ENCODE assay signal across 8 mouse cellular contexts in genomic region chrX:103481243-103482096, GRCm38 (mm10). TPM values are rescaled to one million over a fixed set of nuclear protein-coding genes. Genes with fewer than 3 reads are reported as not detected.
DNase-seq lines count a peak whose midpoint lies in the region; ATAC-seq and TF ChIP-seq lines count a peak whose summit lies in the region.

No protein-coding gene starts in this region.

- H3K36me3 ChIP-seq in kidney, embryonic 15.5 days, result no peaks in the 10 kb centered on the region
- H3K36me3 ChIP-seq in forebrain, embryonic 12.5 days (replicated peaks), result no peaks in the 10 kb centered on the region
- H3K36me3 ChIP-seq in hindbrain, embryonic 16.5 days (ENCODE audit: control insufficient read depth, insufficient read depth, low read length), result no peaks in the 10 kb centered on the region
- H3K36me3 ChIP-seq in lung, postnatal 0 days (ENCODE audit: insufficient read depth, low read length), result no peaks in the 10 kb centered on the region

- WGBS in kidney, embryonic 15.5 days, result 67% methylated on average over 32 of the region's 32 CpGs
- WGBS in forebrain, embryonic 12.5 days, result 72% methylated on average over 32 of the region's 32 CpGs
- WGBS in hindbrain, embryonic 16.5 days, result 73% methylated on average over 31 of the region's 32 CpGs
- WGBS in lung, postnatal 0 days, result 76% methylated on average over 32 of the region's 32 CpGs

- peak; percentile 68 for ATAC-seq in kidney, embryonic 15.5 days (replicated peaks; ENCODE audit: low FRiP score)
- ATAC-seq in forebrain, embryonic 12.5 days (ENCODE audit: low FRiP score), result peak; percentile 84
- peak; percentile 88 for ATAC-seq in hindbrain, embryonic 16.5 days
- ATAC-seq in lung, postnatal 0 days, result peak; percentile 74
- ATAC-seq in megakaryocyte progenitor cell, adult 5-6 weeks (replicated peaks; ENCODE audit: poor library complexity), result no peak

- peak overlapping the region; percentile 83 for H3K27ac ChIP-seq in kidney, embryonic 15.5 days
- peak overlapping the region; percentile 81 for H3K27ac ChIP-seq in forebrain, embryonic 12.5 days
- peak overlapping the region; percentile 71 for H3K27ac ChIP-seq in hindbrain, embryonic 16.5 days (ENCODE audit: low read depth, low read length)
- peak overlapping the region; percentile 71 for H3K27ac ChIP-seq in lung, postnatal 0 days (ENCODE audit: low read length)

- no peaks in the 10 kb centered on the region for H3K9me3 ChIP-seq in kidney, embryonic 15.5 days (replicated peaks)
- no peaks in the 10 kb centered on the region for H3K9me3 ChIP-seq in forebrain, embryonic 12.5 days
- H3K9me3 ChIP-seq in hindbrain, embryonic 16.5 days (ENCODE audit: control insufficient read depth, low read length), result no peaks in the 10 kb centered on the region
- no peaks in the 10 kb centered on the region for H3K9me3 ChIP-seq in lung, postnatal 0 days (ENCODE audit: low read length)

- no peak for TF ChIP-seq POLR2A in brain, embryonic 14.5 days (IDR thresholded peaks at IDR 0.05; ENCODE audit: borderline replicate concordance, extremely low read depth, insufficient read depth, insufficient read length, poor library complexity, severe bottlenecking)

- H3K27me3 ChIP-seq in kidney, embryonic 15.5 days, result no peaks in the 10 kb centered on the region
- no peaks in the 10 kb centered on the region for H3K27me3 ChIP-seq in forebrain, embryonic 12.5 days
- H3K27me3 ChIP-seq in hindbrain, embryonic 16.5 days (replicated peaks; ENCODE audit: control insufficient read depth, insufficient read depth, low read length), result no peaks in the 10 kb centered on the region
- no peaks in the 10 kb centered on the region for H3K27me3 ChIP-seq in lung, postnatal 0 days (replicated peaks; ENCODE audit: insufficient read depth, low read length)

- DNase-seq in kidney, postnatal 10 days, result no peak
- DNase-seq in brain, embryonic 14.5 days (ENCODE audit: low read depth), result peak; percentile 89
- peak; percentile 67 for DNase-seq in lung, postnatal 0 days (ENCODE audit: low spot score)
- DNase-seq in spleen, adult 12 weeks (ENCODE audit: low spot score), result peak; percentile 64

- H3K4me3 ChIP-seq in kidney, embryonic 15.5 days (replicated peaks), result peak overlapping the region; percentile 49
- H3K4me3 ChIP-seq in forebrain, embryonic 12.5 days (replicated peaks), result peak overlapping the region; percentile 43
- H3K4me3 ChIP-seq in hindbrain, embryonic 16.5 days (ENCODE audit: low read length), result peak overlapping the region; percentile 44
- H3K4me3 ChIP-seq in lung, postnatal 0 days (ENCODE audit: low read depth, low read length), result peak overlapping the region; percentile 40

- H3K4me1 ChIP-seq in kidney, embryonic 15.5 days, result no peaks in the 10 kb centered on the region
- H3K4me1 ChIP-seq in forebrain, embryonic 12.5 days, result no peaks in the 10 kb centered on the region
- no peaks in the 10 kb centered on the region for H3K4me1 ChIP-seq in hindbrain, embryonic 16.5 days (ENCODE audit: control insufficient read depth, insufficient read depth, low read depth, low read length)
- no peaks in the 10 kb centered on the region for H3K4me1 ChIP-seq in lung, postnatal 0 days (ENCODE audit: insufficient read depth, low read depth, low read length)

- no peak for TF ChIP-seq EP300 in lung, postnatal 0 days (IDR thresholded peaks at IDR 0.05)

- TF ChIP-seq CTCF in brain, embryonic 14.5 days (IDR thresholded peaks at IDR 0.05; ENCODE audit: borderline replicate concordance, extremely low read depth, insufficient read depth, insufficient read length), result no peak; the same call in 1 of the 2 replicates
- peak; percentile 39 for TF ChIP-seq CTCF in lung, postnatal 0 days (IDR thresholded peaks at IDR 0.05)

- H3K4me2 ChIP-seq in kidney, embryonic 15.5 days, result peak overlapping the region; percentile 44
- peak overlapping the region; percentile 30 for H3K4me2 ChIP-seq in forebrain, embryonic 12.5 days
- H3K4me2 ChIP-seq in hindbrain, embryonic 16.5 days (ENCODE audit: low read length), result peak overlapping the region; percentile 42
- H3K4me2 ChIP-seq in lung, postnatal 0 days (replicated peaks; ENCODE audit: low read depth, low read length), result peak overlapping the region; percentile 46

- H3K9ac ChIP-seq in kidney, embryonic 15.5 days, result peak overlapping the region; percentile 36
- peak overlapping the region; percentile 50 for H3K9ac ChIP-seq in forebrain, embryonic 12.5 days
- H3K9ac ChIP-seq in hindbrain, embryonic 16.5 days (ENCODE audit: low read depth, low read length), result peak overlapping the region; percentile 53
- peak overlapping the region; percentile 34; the same call in 1 of the 2 replicates for H3K9ac ChIP-seq in lung, postnatal 0 days (replicated peaks; ENCODE audit: low read depth)

RNA-seq across cellular contexts. Expression of gene Gm26992, which starts 59.7 kb away (rescaled TPM):
- not detected in 2 replicates for polyA plus RNA-seq in kidney, embryonic 15.5 days (2015; fragmentation: Nextera tagmentation; extraction: Ambion mirVana)
- polyA plus RNA-seq in brain, embryonic 14.5 days (2012; rRNA removed), result 0.28 and 0.56 TPM in 2 replicates
- polyA plus RNA-seq in forebrain, embryonic 12.5 days (2016; fragmentation: Nextera tagmentation; extraction: Ambion mirVana), result not detected in 2 replicates
- not detected in 2 replicates for polyA plus RNA-seq in hindbrain, embryonic 16.5 days (2015; fragmentation: Nextera tagmentation; extraction: Ambion mirVana)
- polyA plus RNA-seq in lung, postnatal 0 days (2015; fragmentation: Nextera tagmentation; extraction: Ambion mirVana), result not detected in 2 replicates
- total RNA-seq in megakaryocyte progenitor cell, adult 5-6 weeks (2015), result 3.1 TPM in 1 of 2 replicates, not detected in the other
- not detected in 2 replicates for total RNA-seq in megakaryocyte progenitor cell, adult 5-6 weeks (2017)
